Comparison of ENCODE assay signal across 8 mouse cellular contexts in genomic region chr10:76033119-76033455, GRCm38 (mm10). TPM values are rescaled to one million over a fixed set of nuclear protein-coding genes. Genes with fewer than 3 reads are reported as not detected.
DNase-seq lines count a peak whose midpoint lies in the region; ATAC-seq and TF ChIP-seq lines count a peak whose summit lies in the region.

No protein-coding gene starts in this region.

- H3K36me3 ChIP-seq in hindbrain, postnatal 0 days (ENCODE audit: insufficient read depth, low read length) = no peaks in the 10 kb centered on the region; the same call in 1 of the 2 replicates
- peaks cover 7% of the 10 kb centered on the region for H3K36me3 ChIP-seq in midbrain, embryonic 16.5 days (ENCODE audit: control insufficient read depth, insufficient read depth, low read length)

- DNase-seq in left cerebral cortex, adult 2 months (ENCODE audit: extremely low spot score in 1 of 2, low spot score in 2 of 2) = no peak
- DNase-seq in left cerebral cortex, postnatal 25 days (ENCODE audit: low spot score in 2 of 2) = no peak
- no peak for DNase-seq in hindbrain, postnatal 0 days (ENCODE audit: low spot score)
- no peak for DNase-seq in thymus, postnatal 36 days
- DNase-seq in thymus, postnatal 25 days = no peak
- no peak for DNase-seq in adrenal gland, postnatal 4 days (ENCODE audit: low spot score in 2 of 2)

- peak overlapping the region; percentile 90 for H3K4me3 ChIP-seq in left cerebral cortex, adult 2 months
- peak overlapping the region; percentile 93 for H3K4me3 ChIP-seq in brown adipose tissue, adult 24 weeks (ENCODE audit: insufficient read depth, low read depth, low read length)
- peak overlapping the region; percentile 81 for H3K4me3 ChIP-seq in hindbrain, postnatal 0 days (ENCODE audit: low read length)
- H3K4me3 ChIP-seq in midbrain, embryonic 16.5 days (ENCODE audit: low read depth, low read length) = peak overlapping the region; percentile 93

- peak overlapping the region; percentile 81 for H3K4me2 ChIP-seq in hindbrain, postnatal 0 days (ENCODE audit: low read depth, low read length)
- H3K4me2 ChIP-seq in midbrain, embryonic 16.5 days (ENCODE audit: low read length) = peak overlapping the region; percentile 91

- no peak for ATAC-seq in hindbrain, postnatal 0 days
- ATAC-seq in midbrain, embryonic 16.5 days = peak; percentile 37; the same call in 1 of the 2 replicates

- 0 out of 2 replicates have a peak, but pooled peaks cover 3% of the 10 kb centered on the region for H3K4me1 ChIP-seq in brown adipose tissue, adult 24 weeks (ENCODE audit: control insufficient read depth, insufficient read depth, insufficient read length, low read length)
- H3K4me1 ChIP-seq in hindbrain, postnatal 0 days (ENCODE audit: insufficient read depth, low read length) = no peaks in the 10 kb centered on the region
- H3K4me1 ChIP-seq in midbrain, embryonic 16.5 days (ENCODE audit: control insufficient read depth, insufficient read depth, low read length) = peaks cover 12% of the 10 kb centered on the region

- no peaks in the 10 kb centered on the region for H3K9me3 ChIP-seq in hindbrain, postnatal 0 days (ENCODE audit: low read length)
- no peaks in the 10 kb centered on the region for H3K9me3 ChIP-seq in midbrain, embryonic 16.5 days (replicated peaks; ENCODE audit: control insufficient read depth, low read length, poor library complexity, severe bottlenecking)

- intact Hi-C loops in left cerebral cortex, adult 2 months (cut with DNase I) = no loop called here
- intact Hi-C loops in left cerebral cortex, postnatal 25 days (cut with DNase I) = no loop called here

- H3K9ac ChIP-seq in hindbrain, postnatal 0 days (replicated peaks; ENCODE audit: low read length) = peak overlapping the region; percentile 85
- H3K9ac ChIP-seq in midbrain, embryonic 16.5 days (ENCODE audit: low read depth, low read length) = peak overlapping the region; percentile 95

- peak overlapping the region; percentile 72; the same call in 1 of the 2 replicates for H3K27ac ChIP-seq in left cerebral cortex, adult 2 months
- H3K27ac ChIP-seq in brown adipose tissue, adult 24 weeks (replicated peaks; ENCODE audit: low read depth, low read length) = no peak overlapping the region
- H3K27ac ChIP-seq in hindbrain, postnatal 0 days = peak overlapping the region; percentile 77
- H3K27ac ChIP-seq in midbrain, embryonic 16.5 days (ENCODE audit: low read length) = peak overlapping the region; percentile 83

- H3K27me3 ChIP-seq in hindbrain, postnatal 0 days (ENCODE audit: insufficient read depth, low read length) = no peaks in the 10 kb centered on the region
- H3K27me3 ChIP-seq in midbrain, embryonic 16.5 days (ENCODE audit: control insufficient read depth, insufficient read depth, low read depth, low read length) = no peaks in the 10 kb centered on the region

- TF ChIP-seq CTCF in left cerebral cortex, adult 2 months (IDR thresholded peaks at IDR 0.05) = no peak
- TF ChIP-seq CTCF in hindbrain, postnatal 0 days (IDR thresholded peaks at IDR 0.05; ENCODE audit: low read depth) = no peak

- WGBS in hindbrain, postnatal 0 days = 19% methylated on average over 7 of the region's 7 CpGs
- 22% methylated on average over 7 of the region's 7 CpGs for WGBS in midbrain, embryonic 16.5 days

RNA-seq across cellular contexts. Expression of gene Zfp280b, which starts 0.6 kb away (rescaled TPM):
- 10 to 100 TPM; 15.0 to 15.8 TPM for total RNA-seq in left cerebral cortex, adult 2 months (2021)
- total RNA-seq in left cerebral cortex, postnatal 25 days (2021) = 10 to 100 TPM; 13.3 to 16.9 TPM
- polyA plus RNA-seq in brown adipose tissue, adult 24 weeks (2012; ENCODE audit: insufficient read depth, insufficient read length, missing spikeins) = 1.6 and 1.9 TPM in 2 replicates
- 6.8 and 7.9 TPM in 2 replicates for total RNA-seq in hindbrain, postnatal 0 days (2014; rRNA removed)
- polyA plus RNA-seq in hindbrain, postnatal 0 days (2015; fragmentation: Nextera tagmentation; extraction: Ambion mirVana) = 10.0 and 10.5 TPM in 2 replicates
- 11.9 and 14.2 TPM in 2 replicates for polyA plus RNA-seq in midbrain, embryonic 16.5 days (2015; fragmentation: Nextera tagmentation; extraction: Ambion mirVana)
- 10 to 100 TPM; 14.5 to 16.6 TPM for total RNA-seq in adrenal gland, postnatal 4 days (2021)
